Mouse (Mus musculus) hindbrain, embryonic 10.5 days (tissue): ENCODE measurements around the gene Pdrg1. TPM values are rescaled to one million over a fixed set of nuclear protein-coding genes. Genes with fewer than 3 reads are reported as not detected.

Experiments used
- DNase-seq: peaks from one replicate; pipeline ENCODE4 v3.0.0-alpha.2; 2017; ENCODE audit warnings: low spot score
- H3K27ac ChIP-seq: fragments of 300-500 bp; sonication (generic); 2 replicates; pipeline ENCODE4 v1.5.1; 2016; ENCODE audit warnings: mild to moderate bottlenecking, moderate library complexity
- H3K27me3 ChIP-seq: fragments of 300-500 bp; sonication (generic); 2 replicates; pipeline ENCODE4 v1.6.1; 2016; ENCODE audit warnings: mild to moderate bottlenecking; ENCODE audit not compliant: poor library complexity, insufficient read depth, severe bottlenecking
- H3K36me3 ChIP-seq: fragments of 300-500 bp; sonication (generic); 2 replicates; pipeline ENCODE4 v1.6.1; 2016; ENCODE audit warnings: mild to moderate bottlenecking, moderate library complexity
- H3K4me1 ChIP-seq: fragments of 300-500 bp; sonication (generic); replicated peaks from 2 replicates; pipeline ENCODE4 v1.6.1; 2016; ENCODE audit warnings: mild to moderate bottlenecking
- H3K4me3 ChIP-seq: fragments of 300-500 bp; sonication (generic); 2 replicates; pipeline ENCODE4 v1.5.1; 2016; ENCODE audit warnings: mild to moderate bottlenecking, moderate library complexity
- H3K9me3 ChIP-seq: fragments of 300-500 bp; sonication (generic); 2 replicates; pipeline ENCODE4 v1.6.1; 2016; ENCODE audit warnings: mild to moderate bottlenecking, moderate library complexity
- WGBS: fragments of 180-500 bp; shearing (Covaris S2); methylation state at CpG from one replicate; pipeline ENCODE4 v1.1.7; 2016; 5-methylcytosine and 5-hydroxymethylcytosine counted together
- polyA plus RNA-seq: library from polyadenylated mRNA; unstranded; fragments of >200 nt; fragmentation: Nextera tagmentation; extraction: Ambion mirVana; gene quantifications from 2 replicates; pipeline ENCODE4 v1.2.1, GENCODE M21; 2016

Pdrg1 gene
- polyA plus RNA-seq, 1 experiment from 2014 or later = 120 TPM

DNA sequence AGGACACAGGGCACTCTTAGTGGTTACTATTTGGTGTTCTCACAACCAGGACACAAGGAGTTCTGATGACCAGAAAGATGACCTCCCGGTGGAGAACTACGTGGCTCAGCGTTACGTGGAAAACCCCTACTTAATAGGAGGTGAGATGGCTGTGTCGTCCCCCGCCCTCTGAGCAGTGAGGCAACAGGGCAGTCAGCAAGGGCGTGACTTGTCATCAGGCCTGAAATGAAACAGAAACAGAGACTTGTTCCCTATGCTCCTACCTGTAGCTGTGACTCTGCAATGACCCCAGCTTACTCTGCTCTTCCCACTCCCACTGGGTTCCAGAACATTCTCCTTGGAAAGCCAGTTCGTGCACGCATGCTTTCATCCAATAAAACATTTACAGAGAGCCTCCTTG, 23.7 kb downstream of the Pdrg1 start:
- 0 out of 2 replicates have a peak, but pooled peaks cover 6% of the 10 kb centered on the region for H3K4me1 ChIP-seq
- DNase-seq = no peak
- H3K9me3 ChIP-seq = no peaks in the 10 kb centered on the region
- no peaks in the 10 kb centered on the region; the same call in 1 of the 2 replicates for H3K27me3 ChIP-seq
- no peak overlapping the region for H3K27ac ChIP-seq
- H3K4me3 ChIP-seq = no peak overlapping the region
- 92% methylated on average over 9 of the region's 9 CpGs for WGBS
- H3K36me3 ChIP-seq = no peaks in the 10 kb centered on the region

DNA sequence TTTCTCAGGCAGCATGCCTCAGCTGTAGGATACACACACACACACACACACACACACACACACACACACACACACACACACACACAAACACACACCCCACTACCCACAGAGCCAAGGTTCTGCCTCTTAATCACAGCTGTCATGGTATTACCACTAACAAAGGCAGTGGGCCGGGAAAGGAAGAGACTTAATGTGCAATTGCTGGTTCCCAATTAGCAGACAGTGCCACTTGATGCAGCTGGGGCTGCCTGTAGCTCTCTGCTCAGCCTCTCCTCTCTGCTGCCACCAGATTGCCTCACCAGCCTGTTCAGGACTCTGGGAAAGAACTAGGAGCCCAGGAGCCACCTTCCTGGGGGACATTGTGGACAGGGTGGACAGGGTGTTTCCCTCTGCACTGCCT, 29.6 kb downstream of the Pdrg1 start:
- Histone ChIP-seq H3K27me3 (no peaks in the 10 kb centered on the region), H3K36me3 (no peaks in the 10 kb centered on the region), H3K4me3 (no peak overlapping the region), H3K4me1 (no peaks in the 10 kb centered on the region; the same call in 1 of the 2 replicates), H3K27ac (no peak overlapping the region), H3K9me3 (no peaks in the 10 kb centered on the region)
- 36% methylated on average over 1 of the region's 1 CpGs for WGBS
- no peak for DNase-seq

DNA sequence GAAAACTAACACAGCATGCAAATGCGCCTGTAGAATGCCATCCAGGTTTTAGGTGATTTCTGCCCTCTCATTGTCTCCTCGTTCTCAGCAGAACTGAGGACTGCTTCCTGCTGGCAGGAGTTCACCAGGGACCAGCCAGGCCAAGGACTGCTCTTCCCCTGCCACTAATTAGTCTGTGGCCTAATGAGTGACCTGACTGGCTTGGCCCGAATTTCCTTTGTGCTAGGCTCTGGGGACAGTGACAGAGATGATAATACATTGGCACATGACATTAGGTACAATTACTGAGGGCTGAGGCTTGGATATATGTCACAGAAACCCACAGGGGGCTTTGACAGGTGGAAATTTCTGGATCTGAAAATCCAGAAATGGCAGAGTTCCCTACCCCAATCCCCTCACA, 38.2 kb downstream of the Pdrg1 start:
- Histone ChIP-seq H3K9me3 (no peaks in the 10 kb centered on the region), H3K36me3 (no peaks in the 10 kb centered on the region), H3K4me3 (no peak overlapping the region), H3K4me1 (no peaks in the 10 kb centered on the region), H3K27ac (no peak overlapping the region), H3K27me3 (no peaks in the 10 kb centered on the region)
- no peak for DNase-seq
- WGBS = 72% methylated on average over 3 of the region's 3 CpGs

DNA sequence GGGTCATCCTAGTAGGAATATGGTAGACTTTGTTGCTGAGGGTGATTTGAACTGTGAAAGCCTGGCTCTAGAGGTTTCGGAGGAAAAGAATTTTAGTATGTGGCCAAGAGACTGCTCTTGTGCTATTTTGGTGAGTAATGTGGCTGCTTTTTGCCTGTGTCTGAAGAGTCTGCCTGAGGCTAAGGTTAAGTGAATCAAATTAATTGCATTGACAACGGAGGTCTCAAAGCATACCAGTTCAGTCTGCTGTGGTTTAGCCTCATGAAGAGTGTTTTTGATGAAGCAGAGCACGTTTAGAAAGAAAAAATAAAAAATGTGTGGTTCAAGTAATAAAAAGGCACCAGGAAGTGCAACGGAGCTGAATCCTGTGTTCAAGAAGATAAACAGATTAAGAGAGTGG, 49.7 kb downstream of the Pdrg1 start:
- 80% methylated on average over 4 of the region's 4 CpGs for WGBS
- no peaks in the 10 kb centered on the region for H3K9me3 ChIP-seq
- H3K27ac ChIP-seq = no peak overlapping the region
- no peak for DNase-seq
- H3K4me1 ChIP-seq = peaks cover 3% of the 10 kb centered on the region; the same call in 1 of the 2 replicates
- H3K27me3 ChIP-seq = peaks cover 4% of the 10 kb centered on the region; the same call in 1 of the 2 replicates
- no peak overlapping the region for H3K4me3 ChIP-seq
- no peaks in the 10 kb centered on the region for H3K36me3 ChIP-seq

DNA sequence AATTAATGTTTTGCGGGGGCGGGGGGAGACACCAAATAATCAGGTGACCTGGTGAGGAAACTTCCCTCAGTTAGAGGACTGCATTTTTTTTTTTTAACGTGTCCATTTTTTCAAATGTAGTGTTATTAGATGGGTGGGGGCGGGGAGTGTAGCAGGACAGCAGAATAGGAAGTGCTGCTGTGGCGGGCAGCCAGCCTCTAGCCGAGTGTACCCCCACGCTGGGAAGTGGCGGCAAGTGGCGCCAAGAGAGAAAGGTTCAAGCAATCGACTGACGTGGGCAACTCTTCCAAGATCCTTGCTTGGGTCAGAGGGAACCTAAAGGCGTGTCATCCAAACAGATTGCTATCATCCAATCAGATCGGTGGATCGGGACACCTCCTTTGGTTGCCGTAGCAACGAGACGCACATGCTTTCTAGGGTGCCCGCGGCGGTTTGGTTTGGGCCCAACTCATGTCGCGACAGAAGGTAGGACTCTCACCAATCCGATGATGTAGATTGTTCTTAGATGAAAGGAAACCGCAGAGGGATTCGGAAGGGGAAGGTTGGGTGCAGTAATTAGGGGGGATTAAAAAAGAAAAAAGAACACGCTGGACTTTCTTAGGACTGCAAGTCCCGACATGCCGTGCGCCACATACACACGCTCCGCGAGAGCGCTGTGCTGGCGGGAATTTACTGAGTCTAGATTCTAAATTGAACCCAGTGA, 53.0 kb downstream of the Pdrg1 start, which contains the start of gene Ttll9:
Gene Ttll9, plus strand, starts transcription at position 395 of the 703 bp plus-strand sequence.
- peak; percentile 85 for DNase-seq
- Histone ChIP-seq H3K27ac (peak within 1 kb of the TSS; percentile 69), H3K9me3 (no peaks in the 10 kb centered on the region), H3K36me3 (no peaks in the 10 kb centered on the region), H3K4me3 (peak within 1 kb of the TSS; percentile 58), H3K4me1 (peaks cover 3% of the 10 kb centered on the region; the same call in 1 of the 2 replicates), H3K27me3 (peaks cover 6% of the 10 kb centered on the region; the same call in 1 of the 2 replicates)
- WGBS = 3% methylated on average over 34 of the region's 34 CpGs

Other genes with a start within 250 kb of the Pdrg1 start
- 110 and 128 TPM in 2 replicates for gene Bcl2l1, start 183.7 kb downstream of the Pdrg1 start, polyA plus RNA-seq
- gene Tpx2, start 167.5 kb downstream of the Pdrg1 start, polyA plus RNA-seq = 106 and 137 TPM in 2 replicates
- gene Mylk2, start 104.1 kb downstream of the Pdrg1 start, polyA plus RNA-seq = 0.05 and 0.14 TPM in 2 replicates
- gene Foxs1, start 82.2 kb downstream of the Pdrg1 start, polyA plus RNA-seq = 0.56 and 1.0 TPM in 2 replicates
- 1.1 and 1.4 TPM in 2 replicates for gene Dusp15, start 63.7 kb downstream of the Pdrg1 start, polyA plus RNA-seq
- gene Ttll9, start 52.9 kb downstream of the Pdrg1 start, polyA plus RNA-seq = 1.6 and 1.9 TPM in 2 replicates
- gene Xkr7, start 16.4 kb upstream of the Pdrg1 start, polyA plus RNA-seq = 0.73 and 1.1 TPM in 2 replicates
- 1.3 and 1.8 TPM in 2 replicates for gene Ccm2l, start 50.5 kb upstream of the Pdrg1 start, polyA plus RNA-seq
- gene Hck, start 93.0 kb upstream of the Pdrg1 start, polyA plus RNA-seq = 1.4 and 2.7 TPM in 2 replicates
- gene Tm9sf4, start 145.9 kb upstream of the Pdrg1 start, polyA plus RNA-seq = 74.5 and 80.5 TPM in 2 replicates
- gene Tspyl3, start 210.0 kb upstream of the Pdrg1 start, polyA plus RNA-seq = 7.8 and 9.7 TPM in 2 replicates
- 22.5 and 25.9 TPM in 2 replicates for gene Plagl2, start 226.0 kb upstream of the Pdrg1 start, polyA plus RNA-seq
- gene Pofut1, start 226.1 kb upstream of the Pdrg1 start, polyA plus RNA-seq = 5.3 and 5.5 TPM in 2 replicates